Mouse (Mus musculus) right cerebral cortex, postnatal 10 days (tissue): ENCODE data around the gene Myt1l.

ENCODE experiments used
- DNase-seq, 2 experiments: peaks; one replicate each; pipeline ENCODE4 v3.0.0; 2021; ENCODE audit warnings: low spot score in 2 of 2

The Myt1l gene

DNA sequence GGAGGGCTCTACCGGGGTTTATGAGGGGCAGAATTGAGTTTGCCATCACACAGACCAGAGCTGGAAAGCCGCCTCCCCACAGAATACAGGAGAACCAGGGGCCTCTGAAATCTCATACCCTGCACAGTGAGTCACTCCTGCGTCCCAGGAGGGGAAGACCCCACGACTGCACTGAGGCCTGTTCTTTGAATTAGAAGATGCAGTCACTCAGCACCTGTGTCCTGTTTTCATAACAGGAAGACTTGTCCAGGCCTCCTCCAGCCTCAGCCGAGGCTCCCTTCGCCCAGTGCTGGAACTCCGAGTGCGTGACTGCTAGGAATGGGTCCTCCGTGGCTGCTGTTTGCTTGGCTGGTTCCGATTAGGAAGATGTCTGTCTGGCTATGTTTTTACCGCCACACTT, 425.8 kb downstream of the Myt1l start:
- no peak for DNase-seq

DNA sequence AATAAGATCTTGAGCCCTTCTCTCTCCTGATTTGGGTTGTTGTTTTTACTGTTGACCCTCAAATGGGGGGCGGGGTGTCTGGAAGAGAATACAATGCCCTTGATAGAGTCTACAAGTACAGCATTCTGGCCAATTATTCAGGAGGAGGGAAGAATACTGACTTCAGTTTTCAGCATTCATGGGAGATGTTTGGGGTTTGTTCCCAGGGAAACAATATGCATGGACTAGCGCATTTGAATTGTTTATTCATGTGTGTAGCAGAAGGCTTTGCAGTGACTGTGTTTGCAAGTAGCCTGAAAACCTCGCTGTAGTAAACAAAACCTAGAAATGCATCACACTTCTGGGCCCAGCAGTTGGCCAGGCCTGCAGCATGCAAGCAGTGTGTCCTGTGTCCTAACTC, 426.3 kb downstream of the Myt1l start:
- no peak for DNase-seq

DNA sequence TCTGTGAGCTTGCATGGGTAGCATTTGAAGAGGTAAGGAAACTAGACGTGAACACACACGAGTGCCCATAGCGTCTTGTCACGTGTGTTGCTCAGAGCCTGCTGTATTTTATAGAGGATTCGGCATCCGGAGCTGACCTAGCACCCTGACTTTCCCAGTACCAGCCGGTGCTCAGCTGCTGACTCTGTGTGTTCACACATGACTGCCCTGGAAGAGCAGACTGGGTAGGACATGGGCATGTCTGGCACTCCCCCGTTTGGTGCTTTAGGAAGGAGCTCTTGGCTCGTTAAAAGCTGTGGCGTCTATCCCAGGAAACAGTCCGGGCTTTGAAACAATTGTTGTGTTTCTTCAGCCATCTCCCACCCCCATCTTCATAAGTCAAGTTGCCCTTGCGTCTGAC, 428.8 kb downstream of the Myt1l start:
- DNase-seq: no peak

DNA sequence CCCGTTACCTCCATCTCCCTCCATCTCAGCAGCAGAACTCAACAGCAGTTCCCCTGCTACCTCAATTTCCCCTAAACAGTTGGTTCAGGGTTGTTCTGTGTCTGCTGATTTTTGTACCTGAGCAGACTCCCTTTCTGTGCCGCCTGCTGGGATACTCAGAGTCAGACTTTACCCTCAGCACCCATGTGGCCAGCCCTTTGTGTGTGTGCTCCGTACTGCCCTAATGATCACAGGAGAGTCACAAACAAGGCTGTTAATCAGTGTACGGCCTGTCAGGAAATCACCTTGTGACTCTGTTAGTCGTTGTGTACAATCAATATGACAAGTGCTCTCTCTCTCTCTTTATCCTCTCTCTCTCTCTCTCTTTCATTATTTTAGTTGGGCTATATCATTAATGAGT, 430.5 kb downstream of the Myt1l start:
- DNase-seq: no peak

DNA sequence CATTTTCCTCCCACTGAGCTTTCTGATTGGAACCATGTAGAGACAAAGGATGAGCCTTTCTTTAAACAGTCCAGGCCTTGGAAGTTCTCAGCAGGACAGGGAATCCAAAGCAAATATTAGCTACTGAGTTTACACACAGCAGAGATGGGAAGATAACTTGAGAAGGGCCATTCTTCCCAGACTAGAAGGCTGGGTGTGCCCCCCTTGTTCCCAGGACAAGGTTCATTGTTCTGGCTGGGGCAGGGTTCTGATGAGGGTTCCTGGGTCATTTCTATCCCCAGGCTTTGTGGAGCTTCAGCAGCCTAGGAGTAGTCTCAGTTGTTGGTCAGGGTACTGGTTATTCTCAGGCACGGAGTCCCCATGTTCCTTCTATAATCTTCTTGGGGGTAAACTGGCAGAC, 432.9 kb downstream of the Myt1l start:
- no peak for DNase-seq

DNA sequence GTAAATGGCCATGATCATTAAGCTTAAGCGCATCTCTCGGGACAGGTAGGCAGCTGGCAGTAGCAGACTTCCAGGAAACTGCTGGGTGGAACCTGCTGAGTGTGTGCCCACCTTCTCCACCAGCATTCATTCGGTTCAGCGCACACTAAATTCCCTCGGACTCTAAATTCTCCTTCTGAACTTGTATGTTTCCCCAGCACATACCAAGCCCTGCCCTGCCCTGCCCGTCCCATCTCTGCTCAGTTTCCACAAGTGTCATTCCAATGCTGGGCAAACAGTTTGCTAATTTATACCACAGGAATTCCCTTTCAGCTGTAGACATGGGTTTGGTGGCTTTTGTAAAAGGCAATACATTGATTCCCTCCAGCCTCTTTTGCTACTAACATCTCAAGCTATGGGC, 436.8 kb downstream of the Myt1l start:
- no peak for DNase-seq

DNA sequence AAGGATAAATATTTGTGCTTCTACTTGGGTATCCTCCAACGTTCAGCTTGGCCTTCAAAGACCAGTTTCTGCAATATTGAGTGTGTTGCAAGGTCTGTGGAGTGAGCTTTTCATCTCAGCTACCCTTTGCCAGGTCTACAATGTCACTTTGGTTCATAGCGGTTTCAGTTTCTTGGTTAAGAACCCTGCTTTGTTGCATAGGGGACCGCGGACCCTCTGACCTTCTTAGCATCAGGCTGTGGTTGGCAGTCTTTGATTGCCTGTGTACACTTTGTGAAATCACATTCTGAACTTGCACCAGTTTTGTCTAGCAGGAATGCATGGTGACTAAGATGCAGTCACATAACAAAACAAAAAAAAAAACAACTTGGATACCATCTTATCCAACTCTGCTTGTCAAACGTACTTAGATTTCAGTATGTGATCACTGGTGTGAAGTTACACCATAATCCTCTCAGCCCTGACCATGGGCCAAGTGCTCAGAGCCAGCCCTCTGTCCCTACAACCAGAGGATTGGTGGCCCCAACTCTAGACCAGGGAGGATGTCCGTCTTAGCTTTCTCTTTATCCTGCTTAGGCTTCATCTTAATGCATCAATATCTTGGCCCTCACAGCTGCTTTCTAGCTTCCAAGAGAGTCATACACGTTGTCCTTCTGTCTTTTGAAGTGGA, 443.7 kb downstream of the Myt1l start:
- DNase-seq: no peak

DNA sequence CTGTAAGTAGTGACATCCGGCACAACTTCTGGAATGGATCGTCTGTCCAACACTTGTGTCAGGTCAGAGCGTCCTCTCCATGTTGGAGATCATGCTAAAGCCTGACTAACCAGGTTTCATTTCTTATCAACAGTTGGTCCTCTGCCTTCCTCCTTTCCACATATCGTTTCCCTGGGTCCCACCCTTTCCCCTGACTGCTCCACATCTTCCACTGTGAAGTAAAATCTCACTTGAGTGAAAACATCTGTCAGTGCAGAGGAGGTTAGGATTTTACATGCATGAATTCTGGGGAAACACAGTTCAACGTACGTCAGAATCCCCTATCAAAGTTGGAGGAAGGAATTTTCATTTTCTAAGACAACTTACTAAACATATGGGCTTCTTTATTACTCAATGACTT, 444.3 kb downstream of the Myt1l start:
- no peak for DNase-seq
